9 mouse cellular contexts compared by ENCODE assay signal in the genomic region with DNA sequence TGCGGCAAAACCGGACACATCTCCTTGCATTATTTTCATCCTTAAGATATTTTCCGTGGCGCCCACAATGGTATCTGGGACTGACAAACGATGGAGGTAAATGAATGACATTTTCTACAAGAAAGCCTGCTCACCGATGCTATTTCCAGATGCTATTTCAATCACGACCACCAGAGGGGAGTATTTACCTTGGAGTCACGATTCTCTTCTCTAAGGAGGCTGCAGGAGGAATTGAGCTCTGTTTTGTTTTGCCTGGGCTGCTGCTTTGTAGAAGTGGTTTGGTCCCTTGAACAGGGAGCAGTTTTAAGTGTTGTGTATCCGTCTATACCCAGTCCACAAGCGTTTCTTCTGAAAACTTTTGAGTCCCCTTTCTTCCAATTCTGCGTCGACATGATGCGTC.
DNase-seq lines count a peak whose midpoint lies in the region; ATAC-seq and TF ChIP-seq lines count a peak whose summit lies in the region.
"Had no signal": no experiment of that assay in that cellular context is flagged by ENCODE, and none has a peak within 500 bp of the region (broad histone marks: within the 10 kb centered on the region; RNA-seq: fewer than 3 reads in every experiment).

No protein-coding gene starts in this region.

- no peak overlapping the region for H3K4me2 ChIP-seq in embryonic facial prominence, embryonic 13.5 days
- no peak overlapping the region for H3K4me2 ChIP-seq in hindbrain, embryonic 14.5 days (replicated peaks)

- no peaks in the 10 kb centered on the region for H3K36me3 ChIP-seq in embryonic facial prominence, embryonic 13.5 days
- no peaks in the 10 kb centered on the region for H3K36me3 ChIP-seq in hindbrain, embryonic 14.5 days (replicated peaks; ENCODE audit: control insufficient read depth, insufficient read depth)

- no peaks in the 10 kb centered on the region for H3K4me1 ChIP-seq in embryonic facial prominence, embryonic 13.5 days
- no peaks in the 10 kb centered on the region for H3K4me1 ChIP-seq in hindbrain, embryonic 14.5 days (replicated peaks; ENCODE audit: control insufficient read depth, insufficient read depth, low read length)
- H3K4me1 ChIP-seq: megakaryocyte, embryonic 14.5 days had no signal

- H3K9me3 ChIP-seq in embryonic facial prominence, embryonic 13.5 days = no peaks in the 10 kb centered on the region
- no peaks in the 10 kb centered on the region for H3K9me3 ChIP-seq in hindbrain, embryonic 14.5 days (ENCODE audit: control insufficient read depth, low read length)
- H3K9me3 ChIP-seq: megakaryocyte, embryonic 14.5 days had no signal

- no peak overlapping the region for H3K4me3 ChIP-seq in gastrocnemius, adult 2 months
- H3K4me3 ChIP-seq in embryonic facial prominence, embryonic 13.5 days = no peak overlapping the region
- H3K4me3 ChIP-seq in hindbrain, embryonic 14.5 days (replicated peaks; ENCODE audit: low read length) = no peak overlapping the region
- H3K4me3 ChIP-seq: megakaryocyte, embryonic 14.5 days had no signal

- no peak overlapping the region for H3K27ac ChIP-seq in gastrocnemius, adult 2 months
- no peak overlapping the region for H3K27ac ChIP-seq in embryonic facial prominence, embryonic 13.5 days
- no peak overlapping the region for H3K27ac ChIP-seq in hindbrain, embryonic 14.5 days

- 0 out of 2 replicates have a peak, but pooled peaks have one; percentile 48 for ATAC-seq in embryonic facial prominence, embryonic 13.5 days (ENCODE audit: insufficient number of reproducible peaks, insufficient read depth, low FRiP score, low TSS enrichment, low read depth)
- peak; percentile 75 for ATAC-seq in hindbrain, embryonic 14.5 days (ENCODE audit: low FRiP score)

- no peak overlapping the region for H3K9ac ChIP-seq in embryonic facial prominence, embryonic 13.5 days
- H3K9ac ChIP-seq in hindbrain, embryonic 14.5 days = no peak overlapping the region

- WGBS in embryonic facial prominence, embryonic 13.5 days = 29% methylated on average over 13 of the region's 13 CpGs
- 31% methylated on average over 13 of the region's 13 CpGs for WGBS in hindbrain, embryonic 14.5 days

- TF ChIP-seq CTCF in gastrocnemius, adult 2 months (IDR thresholded peaks at IDR 0.05) = peak; percentile 83

- DNase-seq in gastrocnemius, adult 2 months = peak; percentile 18
- no peak for DNase-seq in gastrocnemius, adult 8-10 months (ENCODE audit: low spot score in 2 of 2)
- DNase-seq in adipocyte (ENCODE audit: low spot score) = peak; percentile 72
- peak; percentile 91 for DNase-seq in hindbrain, embryonic 14.5 days (ENCODE audit: low spot score)
- peak; percentile 16 to 29 for DNase-seq in layer of hippocampus, postnatal 36 days
- DNase-seq in mesoderm, embryonic 11.5 days (ENCODE audit: low read depth, low spot score) = peak; percentile 81
- peak; percentile 17 for DNase-seq in skeletal muscle tissue, adult 2 months (ENCODE audit: low read depth, low spot score)

- intact Hi-C loops in gastrocnemius, adult 2 months (cut with DNase I) = loop anchor here (5.0 kb wide), 1 partner anchor 1487 kb away; no protein-coding TSS in a partner anchor

- H3K27me3 ChIP-seq in embryonic facial prominence, embryonic 13.5 days = no peaks in the 10 kb centered on the region
- no peaks in the 10 kb centered on the region for H3K27me3 ChIP-seq in hindbrain, embryonic 14.5 days (ENCODE audit: control insufficient read depth, insufficient read depth, low read length)
- H3K27me3 ChIP-seq: megakaryocyte, embryonic 14.5 days had no signal

Comparison
In these comparisons a context has a peak if more than half of its experiments do, and no peak if none do; other contexts are left out.
1. DNase-seq: peak in gastrocnemius, adult 2 months (single experiment), adipocyte (single experiment), hindbrain, embryonic 14.5 days (single experiment), layer of hippocampus, postnatal 36 days (2 of 2), mesoderm, embryonic 11.5 days (single experiment) and skeletal muscle tissue, adult 2 months (single experiment); none in gastrocnemius, adult 8-10 months (0 of 2).